Mouse (Mus musculus) kidney, embryonic 16.5 days (tissue): ENCODE results near the gene Gm5617. TPM values are rescaled to one million over a fixed set of nuclear protein-coding genes. Genes with fewer than 3 reads are reported as not detected.

Source experiments
- ATAC-seq: fragments of 200-750 bp; cut with Nextera tagmentation; 2 replicates; pipeline ENCODE4 v1.8.0; 2017; ENCODE audit warnings: moderate TSS enrichment; ENCODE audit not compliant: low FRiP score, low TSS enrichment
- H3K27ac ChIP-seq: fragments of 300-500 bp; sonication (generic); 2 replicates; pipeline ENCODE4 v1.5.1; 2014; ENCODE audit warnings: low read length
- H3K27me3 ChIP-seq: fragments of 300-500 bp; sonication (generic); 2 replicates; pipeline ENCODE4 v1.6.1; 2014; ENCODE audit warnings: low read length, control low read depth, mixed read lengths; ENCODE audit not compliant: insufficient read depth
- H3K36me3 ChIP-seq: fragments of 300-500 bp; sonication (generic); 2 replicates; pipeline ENCODE4 v1.6.1; 2014; ENCODE audit warnings: low read length, control low read depth, mixed read lengths; ENCODE audit not compliant: insufficient read depth
- H3K4me1 ChIP-seq: fragments of 300-500 bp; sonication (generic); 2 replicates; pipeline ENCODE4 v1.6.1; 2014; ENCODE audit warnings: low read length, control low read depth, mixed read lengths; ENCODE audit not compliant: insufficient read depth
- H3K4me2 ChIP-seq: fragments of 300-500 bp; sonication (generic); replicated peaks from 2 replicates; pipeline ENCODE4 v1.6.1; 2014; ENCODE audit warnings: low read depth, low read length
- H3K4me3 ChIP-seq: fragments of 300-500 bp; sonication (generic); 2 replicates; pipeline ENCODE4 v1.5.1; 2014; ENCODE audit warnings: mild to moderate bottlenecking, low read length
- H3K9ac ChIP-seq: fragments of 300-500 bp; sonication (generic); replicated peaks from 2 replicates; pipeline ENCODE4 v1.6.1; 2014; ENCODE audit warnings: low read length
- H3K9me3 ChIP-seq: fragments of 300-500 bp; sonication (generic); 2 replicates; pipeline ENCODE4 v1.6.1; 2016; ENCODE audit warnings: low read length, control low read depth
- WGBS: fragments of 180-500 bp; shearing (Covaris S2); extraction: QIAGEN DNeasy Blood & Tissue Kit; methylation state at CpG from one replicate; pipeline ENCODE4 v1.1.7; 2014; 5-methylcytosine and 5-hydroxymethylcytosine counted together
- polyA plus RNA-seq: library from polyadenylated mRNA; unstranded; fragments of >200 nt; fragmentation: Nextera tagmentation; extraction: Ambion mirVana; gene quantifications from 2 replicates; pipeline ENCODE4 v1.2.1, GENCODE M21; 2015

The Gm5617 gene
- polyA plus RNA-seq, 1 experiment from 2014 or later: 31.5 TPM

- no peaks in the 10 kb centered on the region for H3K27me3 ChIP-seq
- H3K4me3 ChIP-seq: peak overlapping the region; percentile 67
- H3K9me3 ChIP-seq: no peaks in the 10 kb centered on the region
- H3K9ac ChIP-seq: peak overlapping the region; percentile 64
- H3K4me2 ChIP-seq: peak overlapping the region; percentile 86
- 25% methylated on average over 20 of the region's 20 CpGs for WGBS
- peaks cover 17% of the 10 kb centered on the region for H3K4me1 ChIP-seq
- H3K27ac ChIP-seq: no peak overlapping the region
- no peak for ATAC-seq
- no peaks in the 10 kb centered on the region; the same call in none of the 2 replicates for H3K36me3 ChIP-seq
Observed at GRCm38 (mm10) chr9:48481214-48482134, 13.8 kb upstream of the Gm5617 start.

DNA sequence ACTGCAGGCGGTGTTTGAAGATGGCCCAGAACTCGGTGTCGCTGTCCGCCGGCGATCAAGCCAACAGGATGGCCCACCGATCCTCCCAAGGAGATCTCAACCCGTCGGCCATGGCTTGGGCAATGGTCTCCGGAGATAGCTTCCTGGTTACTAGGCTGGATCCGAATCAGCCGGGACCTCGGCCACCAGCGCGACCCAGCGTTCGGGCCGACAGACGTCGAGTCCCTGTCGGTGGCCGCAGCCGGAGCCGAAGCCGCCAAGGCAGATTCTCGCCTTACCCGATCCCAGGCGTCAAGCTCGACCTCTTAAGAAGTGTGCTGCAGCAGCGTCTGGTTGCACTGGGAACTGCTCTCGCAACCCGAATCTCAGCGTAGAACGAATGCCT is 298 bp downstream of the Gm5617 start:
- peaks cover 15% of the 10 kb centered on the region for H3K4me1 ChIP-seq
- peak overlapping the region; percentile 85 for H3K4me2 ChIP-seq
- peaks cover 22% of the 10 kb centered on the region for H3K36me3 ChIP-seq
- peak; percentile 64; the same call in 1 of the 2 replicates for ATAC-seq
- H3K9ac ChIP-seq: peak overlapping the region; percentile 97
- peak overlapping the region; percentile 88 for H3K27ac ChIP-seq
- peak overlapping the region; percentile 86 for H3K4me3 ChIP-seq
- WGBS: 2% methylated on average over 34 of the region's 34 CpGs
- H3K9me3 ChIP-seq: no peaks in the 10 kb centered on the region
- no peaks in the 10 kb centered on the region for H3K27me3 ChIP-seq

DNA sequence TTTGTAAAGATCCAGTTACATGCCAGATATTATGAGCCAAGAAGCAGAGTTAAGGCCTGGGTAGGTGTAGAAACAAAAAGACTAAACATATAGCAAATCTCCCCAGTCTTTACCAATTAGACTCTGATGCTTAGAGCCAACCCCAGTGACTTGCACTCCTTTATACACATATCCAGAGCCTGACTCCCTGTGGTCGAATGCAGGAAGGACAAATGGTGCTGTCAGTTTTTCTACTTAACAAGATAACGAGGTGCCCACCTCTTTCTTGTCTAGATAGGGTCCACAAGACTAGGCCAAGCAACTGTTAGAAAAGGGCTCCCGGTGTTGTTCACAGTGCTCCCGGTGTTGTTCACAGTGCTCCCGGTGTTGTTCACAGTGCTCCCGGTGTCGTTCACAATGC is 6.0 kb downstream of the Gm5617 start:
- Histone ChIP-seq H3K27ac (no peak overlapping the region), H3K36me3 (no peaks in the 10 kb centered on the region), H3K4me2 (no peak overlapping the region), H3K27me3 (no peaks in the 10 kb centered on the region), H3K4me1 (peaks cover under 1% of the 10 kb centered on the region; the same call in 1 of the 2 replicates), H3K4me3 (no peak overlapping the region), H3K9me3 (no peaks in the 10 kb centered on the region), H3K9ac (no peak overlapping the region)
- 85% methylated on average over 7 of the region's 7 CpGs for WGBS
- no peak for ATAC-seq

- no peaks in the 10 kb centered on the region for H3K4me1 ChIP-seq
- H3K4me2 ChIP-seq: no peak overlapping the region
- ATAC-seq: no peak
- no peaks in the 10 kb centered on the region for H3K36me3 ChIP-seq
- WGBS: 15% methylated on average over 2 of the region's 2 CpGs
- no peaks in the 10 kb centered on the region for H3K9me3 ChIP-seq
- H3K9ac ChIP-seq: no peak overlapping the region
- no peak overlapping the region for H3K27ac ChIP-seq
- H3K27me3 ChIP-seq: no peaks in the 10 kb centered on the region
- no peak overlapping the region for H3K4me3 ChIP-seq
Observed at GRCm38 (mm10) chr9:48503001-48503400, 7.8 kb downstream of the Gm5617 start.

DNA sequence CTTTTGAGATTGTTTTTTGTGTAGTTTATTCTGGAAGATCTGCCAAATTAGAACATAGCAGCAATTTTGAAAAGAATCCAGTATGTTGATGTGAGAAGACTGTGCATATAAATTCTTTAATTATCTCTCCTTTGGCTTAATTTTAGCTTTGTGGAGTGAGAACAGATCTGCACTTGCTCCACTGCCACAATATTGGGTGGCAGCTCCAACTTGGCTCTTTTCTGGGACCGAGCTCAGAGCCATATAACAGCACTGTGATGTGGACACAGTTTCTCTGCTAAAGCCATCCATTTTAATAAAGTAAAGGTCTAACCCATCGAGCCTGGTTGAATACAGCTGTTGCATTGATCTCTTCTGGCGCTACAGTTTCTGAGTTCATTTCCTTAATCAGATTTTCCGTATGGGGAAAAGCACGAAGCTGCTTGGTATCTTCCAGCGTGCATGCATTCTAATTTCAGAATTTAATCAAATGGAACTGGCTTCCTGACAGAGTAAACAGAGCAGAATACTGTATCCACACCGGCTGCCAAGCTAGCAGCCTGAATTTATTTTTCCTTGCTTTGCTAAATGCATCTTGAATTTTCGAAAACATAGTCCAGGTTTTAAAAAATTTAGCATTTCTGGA is 9.6 kb downstream of the Gm5617 start:
- WGBS: 64% methylated on average over 8 of the region's 8 CpGs
- no peak overlapping the region for H3K27ac ChIP-seq

DNA sequence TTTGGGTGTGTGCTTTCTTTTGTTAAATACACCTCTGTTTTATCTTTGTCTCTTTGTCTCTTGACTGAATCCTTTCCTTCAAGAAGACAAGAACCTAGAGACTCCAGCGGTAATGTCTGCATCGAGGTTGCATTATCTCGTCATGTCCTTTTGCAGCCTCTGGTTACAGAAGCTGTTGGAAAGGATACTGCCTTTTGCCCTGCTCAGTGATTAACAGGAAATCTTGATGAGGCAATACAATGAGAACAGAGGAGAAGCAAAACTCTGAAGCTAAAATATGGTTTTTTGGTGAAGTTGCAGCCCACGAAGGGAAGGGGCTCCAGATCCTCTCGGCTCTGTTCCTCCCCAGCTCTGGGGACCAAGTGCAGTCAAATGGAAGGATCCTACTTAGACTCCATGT is 14.9 kb downstream of the Gm5617 start:
- H3K4me2 ChIP-seq: no peak overlapping the region
- ATAC-seq: no peak
- no peaks in the 10 kb centered on the region for H3K27me3 ChIP-seq
- H3K9me3 ChIP-seq: no peaks in the 10 kb centered on the region
- H3K4me1 ChIP-seq: no peaks in the 10 kb centered on the region
- no peak overlapping the region for H3K27ac ChIP-seq
- H3K36me3 ChIP-seq: no peaks in the 10 kb centered on the region
- no peak overlapping the region for H3K9ac ChIP-seq
- 87% methylated on average over 5 of the region's 5 CpGs for WGBS
- no peak overlapping the region for H3K4me3 ChIP-seq

More for the DNA sequence above, 9.6 kb downstream of the Gm5617 start:
- Histone ChIP-seq H3K9ac (no peak overlapping the region), H3K4me2 (no peak overlapping the region), H3K9me3 (no peaks in the 10 kb centered on the region), H3K36me3 (no peaks in the 10 kb centered on the region), H3K27me3 (no peaks in the 10 kb centered on the region), H3K4me3 (no peak overlapping the region), H3K4me1 (no peaks in the 10 kb centered on the region)
- ATAC-seq: no peak

DNA sequence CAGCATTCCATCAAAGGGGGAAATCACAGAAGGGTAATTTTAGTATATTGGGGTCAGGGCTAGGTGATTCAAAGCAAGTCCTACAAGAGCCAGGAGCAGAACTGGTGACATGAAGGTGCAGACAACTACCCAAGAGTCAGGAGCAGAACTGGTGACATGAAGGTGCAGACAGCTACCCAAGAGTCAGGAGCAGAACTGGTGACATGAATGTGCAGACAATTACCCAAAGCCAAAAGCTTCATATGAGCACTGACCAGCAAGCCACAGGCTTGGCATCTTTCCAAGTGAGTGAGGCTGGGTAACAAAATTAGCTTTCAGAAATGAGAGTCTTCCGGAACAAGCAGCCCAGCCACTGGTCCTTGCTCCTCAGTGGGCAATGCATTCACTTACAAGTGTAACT is 20.1 kb downstream of the Gm5617 start:
- WGBS: 46% methylated on average over 1 of the region's 1 CpGs

GRCm38 (mm10) chr9:48516615-48517371 is 21.6 kb downstream of the Gm5617 start:
- no peak overlapping the region for H3K9ac ChIP-seq
- 80% methylated on average over 11 of the region's 11 CpGs for WGBS
- H3K4me3 ChIP-seq: no peak overlapping the region
- ATAC-seq: no peak
- no peaks in the 10 kb centered on the region for H3K36me3 ChIP-seq
- H3K27ac ChIP-seq: no peak overlapping the region
- H3K27me3 ChIP-seq: no peaks in the 10 kb centered on the region
- H3K4me2 ChIP-seq: no peak overlapping the region
- no peaks in the 10 kb centered on the region for H3K9me3 ChIP-seq
- no peaks in the 10 kb centered on the region for H3K4me1 ChIP-seq

More for the DNA sequence above, 20.1 kb downstream of the Gm5617 start:
- H3K36me3 ChIP-seq: no peaks in the 10 kb centered on the region
- no peaks in the 10 kb centered on the region for H3K9me3 ChIP-seq
- H3K4me2 ChIP-seq: no peak overlapping the region
- H3K27me3 ChIP-seq: no peaks in the 10 kb centered on the region
- H3K27ac ChIP-seq: no peak overlapping the region
- H3K9ac ChIP-seq: no peak overlapping the region
- no peak overlapping the region for H3K4me3 ChIP-seq
- no peak for ATAC-seq
- H3K4me1 ChIP-seq: no peaks in the 10 kb centered on the region

DNA sequence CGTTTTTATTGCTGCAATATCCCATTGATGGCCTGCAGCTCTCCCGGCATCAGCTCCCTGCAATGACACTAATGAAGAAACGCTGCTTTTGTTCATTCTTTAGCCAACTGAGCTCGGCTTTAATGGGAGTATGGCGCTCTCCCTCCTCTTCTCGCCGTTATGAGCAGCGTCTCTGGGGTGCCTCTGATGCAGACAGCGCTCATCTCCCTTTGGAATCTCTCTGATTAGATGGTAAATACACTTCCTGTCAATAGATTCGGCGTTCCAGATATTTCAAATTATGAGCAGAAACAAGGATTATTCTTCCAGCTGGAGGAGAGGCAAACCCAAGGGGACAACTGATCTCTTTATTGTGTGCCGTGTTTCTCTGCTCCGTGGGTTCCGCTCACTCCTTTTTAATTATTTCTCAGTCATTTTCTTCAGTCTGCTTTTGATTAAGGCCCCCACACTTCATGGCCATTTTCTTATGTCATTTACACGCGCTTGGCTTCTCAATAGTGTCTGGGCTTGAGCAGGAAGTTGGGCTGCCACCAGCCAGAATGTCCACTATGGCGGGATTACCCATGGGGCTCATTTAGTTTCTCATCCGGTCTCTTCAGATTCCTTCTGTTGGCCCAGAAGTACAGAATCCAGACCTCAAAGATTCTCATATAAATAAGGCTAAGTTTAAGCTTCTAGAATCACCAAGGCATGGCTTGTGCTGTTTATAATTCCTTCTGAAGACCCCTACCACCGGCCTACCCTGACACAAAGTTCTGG is 22.3 kb downstream of the Gm5617 start:
- H3K27me3 ChIP-seq: no peaks in the 10 kb centered on the region
- no peak overlapping the region for H3K27ac ChIP-seq
- H3K36me3 ChIP-seq: no peaks in the 10 kb centered on the region
- WGBS: 66% methylated on average over 19 of the region's 19 CpGs
- H3K9me3 ChIP-seq: no peaks in the 10 kb centered on the region
- no peak overlapping the region for H3K4me3 ChIP-seq
- H3K4me1 ChIP-seq: no peaks in the 10 kb centered on the region
- H3K9ac ChIP-seq: no peak overlapping the region
- no peak for ATAC-seq
- no peak overlapping the region for H3K4me2 ChIP-seq
